Mouse (Mus musculus) midbrain, postnatal 0 days (tissue): ENCODE results near the gene Phactr3. TPM values are rescaled to one million over a fixed set of nuclear protein-coding genes. Genes with fewer than 3 reads are reported as not detected.

Experiments
- ATAC-seq: fragments of 200-750 bp; cut with Nextera tagmentation; 2 replicates; pipeline ENCODE4 v1.8.0; 2017; ENCODE audit warnings: moderate number of reproducible peaks, mild to moderate bottlenecking, moderate TSS enrichment, moderate library complexity; ENCODE audit not compliant: low FRiP score
- DNase-seq: peaks from one replicate; pipeline ENCODE4 v3.0.0-alpha.2; 2015; ENCODE audit warnings: low spot score
- H3K27ac ChIP-seq: fragments of 300-500 bp; sonication (generic); 2 replicates; pipeline ENCODE4 v1.5.1; 2014; ENCODE audit warnings: low read depth, mild to moderate bottlenecking, low read length, mixed read lengths
- H3K27me3 ChIP-seq: fragments of 300-500 bp; sonication (generic); 2 replicates; pipeline ENCODE4 v1.6.1; 2014; ENCODE audit warnings: low read length, control low read depth, mixed read lengths; ENCODE audit not compliant: insufficient read depth
- H3K36me3 ChIP-seq: fragments of 300-500 bp; sonication (generic); 2 replicates; pipeline ENCODE4 v1.6.1; 2014; ENCODE audit warnings: low read length, control low read depth, mixed read lengths; ENCODE audit not compliant: insufficient read depth
- H3K4me1 ChIP-seq: fragments of 300-500 bp; sonication (generic); 2 replicates; pipeline ENCODE4 v1.6.1; 2014; ENCODE audit warnings: mild to moderate bottlenecking, control low read depth, antibody characterized with exemption, low read length, mixed read lengths; ENCODE audit not compliant: insufficient read depth
- H3K4me2 ChIP-seq: fragments of 300-500 bp; sonication (generic); 2 replicates; pipeline ENCODE4 v1.6.1; 2014; ENCODE audit warnings: low read depth, mild to moderate bottlenecking, low read length, mixed read lengths; ENCODE audit not compliant: poor library complexity, severe bottlenecking
- H3K4me3 ChIP-seq: fragments of 300-500 bp; sonication (generic); 2 replicates; pipeline ENCODE4 v1.5.1; 2014; ENCODE audit warnings: low read depth, mild to moderate bottlenecking, low read length, moderate library complexity
- H3K9ac ChIP-seq: fragments of 300-500 bp; sonication (generic); replicated peaks from 2 replicates; pipeline ENCODE4 v1.6.1; 2014; ENCODE audit warnings: mild to moderate bottlenecking, low read length, moderate library complexity, mixed read lengths; ENCODE audit not compliant: poor library complexity, severe bottlenecking
- H3K9me3 ChIP-seq: fragments of 300-500 bp; sonication (generic); 2 replicates; pipeline ENCODE4 v1.6.1; 2016; ENCODE audit warnings: low read length, control low read depth
- CTCF ChIP-seq: IDR thresholded peaks from 2 replicates; pipeline ENCODE4 v1.5.1; 2016; ENCODE audit warnings: antibody characterized with exemption, mild to moderate bottlenecking
- WGBS: fragments of 180-500 bp; shearing (Covaris S2); extraction: QIAGEN DNeasy Blood & Tissue Kit; methylation state at CpG from one replicate; pipeline ENCODE4 v1.1.7; 2014; 5-methylcytosine and 5-hydroxymethylcytosine counted together
- polyA plus RNA-seq: library from polyadenylated mRNA; unstranded; fragments of >200 nt; fragmentation: Nextera tagmentation; extraction: Ambion mirVana; gene quantifications from 2 replicates; pipeline ENCODE4 v1.2.1, GENCODE M21; 2015
- total RNA-seq: library from RNA; depleted of rRNA; stranded (reverse); fragments of >200 nt; gene quantifications from 2 replicates; pipeline ENCODE4 v1.2.3, GENCODE M21; 2014

The Phactr3 gene
- total and polyA plus RNA-seq, 2 experiments from 2014 or later: 94.2 to 105 TPM

DNA sequence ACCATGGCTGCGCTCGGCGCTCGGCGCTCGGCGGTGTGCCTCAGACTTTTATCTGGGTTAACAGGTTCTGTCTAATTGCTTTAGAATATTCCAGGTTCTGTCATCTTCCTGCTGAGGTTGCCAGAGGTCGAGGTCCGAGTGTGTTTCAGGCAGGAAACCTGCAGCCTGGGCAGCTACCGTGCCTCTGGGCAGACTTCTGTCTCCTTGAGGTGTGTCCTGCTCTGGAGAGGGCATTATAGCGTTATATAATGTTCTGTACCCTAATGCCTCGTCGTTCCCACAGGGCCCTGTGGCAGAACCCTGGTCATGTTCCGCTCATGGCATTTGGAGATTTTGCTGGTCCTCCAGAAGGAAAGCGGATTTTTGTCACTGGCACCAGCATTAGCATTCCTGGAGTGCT is 4.7 kb downstream of the Phactr3 start:
- TF ChIP-seq CTCF: no peak
- peaks cover 5% of the 10 kb centered on the region for H3K27me3 ChIP-seq
- H3K4me1 ChIP-seq: 0 out of 2 replicates have a peak, but pooled peaks cover 3% of the 10 kb centered on the region
- no peak overlapping the region for H3K9ac ChIP-seq
- no peaks in the 10 kb centered on the region for H3K36me3 ChIP-seq
- H3K27ac ChIP-seq: no peak overlapping the region
- DNase-seq (no peak), ATAC-seq (no peak)
- no peak overlapping the region for H3K4me3 ChIP-seq
- H3K9me3 ChIP-seq: no peaks in the 10 kb centered on the region
- no peak overlapping the region for H3K4me2 ChIP-seq
- WGBS: 76% methylated on average over 15 of the region's 15 CpGs

DNA sequence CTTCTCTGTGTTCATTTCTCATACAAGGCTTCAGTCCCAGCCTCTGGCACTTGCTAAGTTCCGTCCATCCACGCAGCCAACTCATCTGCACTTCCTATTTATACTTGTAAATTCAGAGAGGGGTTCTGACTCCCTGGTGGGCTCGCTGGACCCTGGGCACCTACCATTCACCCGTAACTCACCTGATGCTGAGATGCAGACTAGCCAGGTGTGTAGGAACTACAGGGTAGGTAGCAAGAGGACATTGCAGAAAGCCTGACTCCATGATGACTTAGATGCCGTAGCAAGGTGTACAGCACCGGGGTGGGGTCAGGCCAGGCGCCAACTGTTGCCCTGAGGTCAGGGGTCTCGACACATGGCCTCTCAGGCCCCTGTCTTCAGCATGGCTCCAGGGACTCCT is 6.7 kb downstream of the Phactr3 start:
- Histone ChIP-seq H3K4me3 (no peak overlapping the region), H3K4me1 (no peaks in the 10 kb centered on the region), H3K27me3 (no peaks in the 10 kb centered on the region), H3K9ac (no peak overlapping the region), H3K36me3 (no peaks in the 10 kb centered on the region), H3K9me3 (no peaks in the 10 kb centered on the region), H3K4me2 (no peak overlapping the region), H3K27ac (no peak overlapping the region)
- ATAC-seq: no peak
- 86% methylated on average over 8 of the region's 8 CpGs for WGBS
- no peak for TF ChIP-seq CTCF
- DNase-seq: no peak

DNA sequence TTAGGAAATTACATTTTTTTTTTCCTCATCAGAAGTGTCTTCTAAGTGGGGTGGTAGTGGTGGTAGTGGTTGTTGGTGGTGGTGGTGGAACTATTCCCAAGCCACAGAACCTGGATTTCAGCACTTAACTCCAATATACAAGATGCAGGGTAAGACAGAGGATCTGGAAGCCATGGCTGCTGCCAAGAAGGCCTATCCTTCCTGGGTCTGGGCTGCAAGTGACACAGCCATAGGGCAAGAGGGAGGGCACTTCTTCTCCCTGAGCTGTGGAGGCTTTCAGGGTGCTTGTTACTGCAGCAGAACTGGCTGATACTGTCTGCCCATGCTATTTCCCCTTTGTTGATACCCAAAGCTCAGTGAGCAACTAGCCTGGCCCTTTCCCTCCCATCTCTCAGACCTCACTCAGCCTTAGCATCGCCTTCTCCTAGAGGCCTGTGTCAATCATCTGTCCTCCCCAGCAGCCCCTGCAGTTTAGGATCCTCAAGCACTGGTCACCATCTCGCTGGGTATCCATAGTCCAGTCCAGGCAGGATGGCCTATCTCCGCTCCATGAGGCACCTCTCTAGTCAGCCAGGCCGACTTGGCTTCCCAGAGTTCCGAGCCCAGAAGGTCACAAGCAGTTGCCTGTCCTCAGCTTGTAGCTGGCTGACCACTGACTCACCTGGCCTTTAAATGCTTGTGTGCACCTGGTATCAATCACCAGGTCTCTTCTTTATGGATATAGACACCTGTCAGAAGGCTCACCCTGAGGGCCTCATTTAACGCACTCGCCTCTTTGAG is 7.5 kb downstream of the Phactr3 start:
- no peaks in the 10 kb centered on the region for H3K27me3 ChIP-seq
- H3K9me3 ChIP-seq: no peaks in the 10 kb centered on the region
- DNase-seq (no peak), ATAC-seq (no peak)
- 93% methylated on average over 7 of the region's 7 CpGs for WGBS
- no peak overlapping the region for H3K4me2 ChIP-seq
- H3K4me1 ChIP-seq: no peaks in the 10 kb centered on the region
- no peak overlapping the region for H3K27ac ChIP-seq
- H3K36me3 ChIP-seq: no peaks in the 10 kb centered on the region
- TF ChIP-seq CTCF: no peak
- H3K4me3 ChIP-seq: no peak overlapping the region
- no peak overlapping the region for H3K9ac ChIP-seq

DNA sequence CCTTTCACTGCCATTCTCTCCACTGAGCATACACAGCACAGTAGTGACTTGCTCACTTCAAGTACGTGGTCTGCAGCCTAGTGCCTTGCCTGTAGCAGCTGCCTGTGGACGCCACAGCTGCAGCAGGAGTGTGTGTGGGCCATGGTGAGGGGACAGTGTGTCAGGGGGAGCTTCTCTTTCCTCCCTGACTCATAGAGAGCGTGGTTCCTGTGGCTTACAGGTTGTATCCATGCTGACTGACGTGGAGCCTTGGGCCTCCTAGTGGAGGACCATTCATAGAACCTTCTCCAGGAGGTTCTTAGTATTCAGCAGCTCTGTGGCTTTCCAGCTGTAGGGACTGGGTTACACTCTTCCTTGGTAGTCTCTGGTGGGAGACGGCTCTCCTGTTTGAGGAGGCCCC is 9.8 kb downstream of the Phactr3 start:
- Histone ChIP-seq H3K4me1 (no peaks in the 10 kb centered on the region), H3K9me3 (no peaks in the 10 kb centered on the region), H3K4me3 (no peak overlapping the region), H3K36me3 (no peaks in the 10 kb centered on the region), H3K27me3 (no peaks in the 10 kb centered on the region), H3K27ac (no peak overlapping the region), H3K9ac (no peak overlapping the region), H3K4me2 (no peak overlapping the region)
- 72% methylated on average over 5 of the region's 5 CpGs for WGBS
- TF ChIP-seq CTCF: no peak
- ATAC-seq: no peak
- no peak for DNase-seq

DNA sequence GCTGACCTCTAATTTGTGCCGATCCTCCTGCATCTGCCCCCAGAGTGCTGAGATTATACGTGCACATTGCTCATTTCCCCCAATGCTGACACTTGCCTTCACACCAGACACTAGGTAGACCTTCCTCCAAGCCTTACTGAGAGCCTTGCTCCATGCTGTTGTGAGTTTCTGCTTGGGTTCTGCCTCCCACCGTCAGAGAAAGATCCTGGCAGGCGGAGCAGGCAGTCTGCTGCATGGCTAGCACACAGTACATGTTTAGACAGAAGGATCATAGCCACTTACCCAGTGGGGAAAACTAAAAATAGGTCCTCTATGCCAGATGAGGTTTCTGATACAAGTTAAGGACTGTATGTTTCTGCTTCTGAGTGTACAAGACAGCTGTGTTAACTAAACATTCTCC is 10.4 kb downstream of the Phactr3 start:
- no peak for ATAC-seq
- no peaks in the 10 kb centered on the region for H3K9me3 ChIP-seq
- no peak for DNase-seq
- 78% methylated on average over 4 of the region's 4 CpGs for WGBS
- H3K4me3 ChIP-seq: no peak overlapping the region
- H3K27ac ChIP-seq: no peak overlapping the region
- no peak for TF ChIP-seq CTCF
- no peaks in the 10 kb centered on the region for H3K27me3 ChIP-seq
- no peaks in the 10 kb centered on the region for H3K36me3 ChIP-seq
- no peak overlapping the region for H3K4me2 ChIP-seq
- H3K4me1 ChIP-seq: no peaks in the 10 kb centered on the region
- H3K9ac ChIP-seq: no peak overlapping the region

DNA sequence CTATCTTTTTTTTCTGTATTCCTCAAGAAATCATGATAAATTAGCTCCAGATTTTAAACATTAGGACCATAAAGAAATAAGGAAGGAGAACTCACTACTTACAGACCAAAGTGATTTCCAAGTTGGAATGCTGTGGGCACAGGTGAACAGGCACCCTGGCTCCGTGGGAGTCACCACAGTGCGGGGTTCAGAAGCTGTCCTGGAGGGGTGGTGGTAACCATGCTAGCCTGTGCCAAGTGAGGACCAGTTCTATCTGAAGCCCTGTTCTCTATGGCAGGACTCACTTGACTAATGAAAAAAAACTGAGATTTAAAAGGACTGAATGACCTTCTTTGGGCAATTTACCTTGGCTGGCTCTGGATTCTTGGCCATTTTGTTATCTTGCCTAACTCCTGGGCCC is 10.9 kb downstream of the Phactr3 start:
- Histone ChIP-seq H3K27me3 (no peaks in the 10 kb centered on the region), H3K4me3 (no peak overlapping the region), H3K9me3 (no peaks in the 10 kb centered on the region), H3K36me3 (no peaks in the 10 kb centered on the region), H3K4me1 (no peaks in the 10 kb centered on the region), H3K27ac (no peak overlapping the region), H3K9ac (no peak overlapping the region), H3K4me2 (no peak overlapping the region)
- DNase-seq (no peak), ATAC-seq (no peak)
- 94% methylated on average over 2 of the region's 2 CpGs for WGBS
- no peak for TF ChIP-seq CTCF
